Mouse (Mus musculus) liver, embryonic 11.5 days (tissue): ENCODE data around the gene Eef1akmt4. TPM values are rescaled to one million over a fixed set of nuclear protein-coding genes. Genes with fewer than 3 reads are reported as not detected.
"Not testable (repeated sequence)": the region's sequence is repeated elsewhere in the genome, so short reads cannot be mapped to it uniquely, and the experiment has no call there.

Experiments used
- ATAC-seq: fragments of 200-750 bp; cut with Nextera tagmentation; replicated peaks from 2 replicates; pipeline ENCODE4 v1.8.0; 2017; ENCODE audit warnings: moderate number of reproducible peaks, mild to moderate bottlenecking, moderate TSS enrichment, moderate library complexity; ENCODE audit not compliant: low FRiP score
- DNase-seq: peaks from one replicate; pipeline ENCODE4 v3.0.0-alpha.2; 2017; ENCODE audit warnings: low spot score
- H3K27ac ChIP-seq: fragments of 300-500 bp; sonication (generic); 2 replicates; pipeline ENCODE4 v1.5.1; 2014; ENCODE audit warnings: mild to moderate bottlenecking, low read depth, low read length, control low read depth
- H3K27me3 ChIP-seq: fragments of 300-500 bp; sonication (generic); replicated peaks from 2 replicates; pipeline ENCODE4 v1.6.1; 2014; ENCODE audit warnings: low read length, mixed read lengths; ENCODE audit not compliant: control insufficient read depth, insufficient read depth
- H3K36me3 ChIP-seq: fragments of 300-500 bp; sonication (generic); 2 replicates; pipeline ENCODE4 v1.6.1; 2014; ENCODE audit warnings: mild to moderate bottlenecking, low read length, moderate library complexity, mixed read lengths; ENCODE audit not compliant: control insufficient read depth, insufficient read depth
- H3K4me1 ChIP-seq: fragments of 300-500 bp; sonication (generic); replicated peaks from 2 replicates; pipeline ENCODE4 v1.6.1; 2014; ENCODE audit warnings: low read length, mixed read lengths; ENCODE audit not compliant: control insufficient read depth, insufficient read depth
- H3K4me2 ChIP-seq: fragments of 300-500 bp; sonication (generic); 2 replicates; pipeline ENCODE4 v1.6.1; 2014; ENCODE audit warnings: mild to moderate bottlenecking, control low read depth, moderate library complexity
- H3K4me3 ChIP-seq: fragments of 300-500 bp; sonication (generic); 2 replicates; pipeline ENCODE4 v1.5.1; 2014; ENCODE audit warnings: low read depth, low read length, control low read depth
- H3K9ac ChIP-seq: fragments of 300-500 bp; sonication (generic); 2 replicates; pipeline ENCODE4 v1.6.1; 2014; ENCODE audit warnings: low read depth, low read length, control low read depth
- H3K9me3 ChIP-seq: fragments of 300-500 bp; sonication (generic); 2 replicates; pipeline ENCODE4 v1.6.1; 2016; ENCODE audit warnings: low read length, inconsistent platforms, mixed read lengths; ENCODE audit not compliant: control insufficient read depth
- WGBS: fragments of 180-500 bp; shearing (Covaris S2); extraction: QIAGEN DNeasy Blood & Tissue Kit; methylation state at CpG from one replicate; pipeline ENCODE4 v1.1.7; 2014; 5-methylcytosine and 5-hydroxymethylcytosine counted together
- microRNA counts: library from miRNA; unstranded; fragments of <30 nt; microRNA quantifications from one replicate; lab custom pipeline; 2015
- microRNA-seq: library from miRNA; unstranded; fragments of <30 nt; microRNA quantifications from one replicate; pipeline ENCODE4, GENCODE M21; 2017; ENCODE audit warnings: borderline number of aligned reads
- polyA plus RNA-seq: library from polyadenylated mRNA; unstranded; fragments of >200 nt; fragmentation: Nextera tagmentation; extraction: Ambion mirVana; gene quantifications from 2 replicates; pipeline ENCODE4 v1.2.1, GENCODE M21; 2014

Gene Eef1akmt4
- polyA plus RNA-seq, 1 experiment from 2014 or later: 44.6 TPM

GRCm38 (mm10) chr16:20643911-20644310 lies 32.5 kb downstream of the Eef1akmt4 start:
- Histone ChIP-seq H3K4me2 (no peak overlapping the region), H3K9me3 (no peaks in the 10 kb centered on the region), H3K4me1 (no peaks in the 10 kb centered on the region), H3K9ac (no peak overlapping the region), H3K27ac (no peak overlapping the region), H3K36me3 (no peaks in the 10 kb centered on the region), H3K4me3 (no peak overlapping the region), H3K27me3 (no peaks in the 10 kb centered on the region)
- ATAC-seq: no peak
- DNase-seq: no peak
- whole genome bisulfite sequencing: 68% methylated on average over 7 of the region's 7 CpGs

- ATAC-seq: peak; percentile 93
- peak; percentile 98 for DNase-seq
- no peaks in the 10 kb centered on the region for H3K9me3 ChIP-seq
Observed at GRCm38 (mm10) chr16:20651076-20651946, 39.9 kb downstream of the Eef1akmt4 start, which contains the start of gene Psmd2. Gene Psmd2 (plus strand): TSS chr16:20651652.

GRCm38 (mm10) chr16:20651947-20652310 lies 40.5 kb downstream of the Eef1akmt4 start:
- WGBS: 10% methylated on average over 12 of the region's 12 CpGs
- peaks cover 10% of the 10 kb centered on the region for H3K4me1 ChIP-seq
- H3K27ac ChIP-seq: peak overlapping the region; percentile 40; the same call in 1 of the 2 replicates
- DNase-seq: no peak
- peaks cover 19% of the 10 kb centered on the region for H3K36me3 ChIP-seq
- H3K4me2 ChIP-seq: peak overlapping the region; percentile 95
- H3K27me3 ChIP-seq: no peaks in the 10 kb centered on the region
- peak overlapping the region; percentile 90 for H3K4me3 ChIP-seq
- no peaks in the 10 kb centered on the region for H3K9me3 ChIP-seq
- H3K9ac ChIP-seq: peak overlapping the region; percentile 79
- ATAC-seq: no peak

More at GRCm38 (mm10) chr16:20651076-20651946, 39.9 kb downstream of the Eef1akmt4 start, which contains the start of gene Psmd2:
- H3K9ac ChIP-seq: peak within 1 kb of the TSS; percentile 79
- H3K4me1 ChIP-seq: peaks cover 10% of the 10 kb centered on the region
- no peaks in the 10 kb centered on the region for H3K27me3 ChIP-seq
- H3K4me2 ChIP-seq: peak within 1 kb of the TSS; percentile 95
- peak within 1 kb of the TSS; percentile 40; the same call in 1 of the 2 replicates for H3K27ac ChIP-seq
- H3K36me3 ChIP-seq: peaks cover 12% of the 10 kb centered on the region
- H3K4me3 ChIP-seq: peak within 1 kb of the TSS; percentile 90
- 2% methylated on average over 46 of the region's 46 CpGs for WGBS

GRCm38 (mm10) chr16:20653315-20653714 lies 41.9 kb downstream of the Eef1akmt4 start:
- Histone ChIP-seq H3K4me2 (peak overlapping the region; percentile 95; the same call in 1 of the 2 replicates), H3K27me3 (no peaks in the 10 kb centered on the region), H3K36me3 (peaks cover 31% of the 10 kb centered on the region), H3K4me3 (peak overlapping the region; percentile 1; the same call in 1 of the 2 replicates), H3K9ac (no peak overlapping the region), H3K27ac (no peak overlapping the region), H3K9me3 (no peaks in the 10 kb centered on the region), H3K4me1 (peaks cover 10% of the 10 kb centered on the region)
- WGBS: 63% methylated on average over 2 of the region's 2 CpGs
- no peak for ATAC-seq
- DNase-seq: no peak

- DNase-seq (no peak), ATAC-seq (no peak)
- Histone ChIP-seq H3K4me2 (no peak overlapping the region), H3K36me3 (peaks cover 63% of the 10 kb centered on the region), H3K4me1 (peaks cover 5% of the 10 kb centered on the region), H3K9me3 (no peaks in the 10 kb centered on the region), H3K27ac (no peak overlapping the region), H3K4me3 (no peak overlapping the region), H3K27me3 (no peaks in the 10 kb centered on the region), H3K9ac (no peak overlapping the region)
- 88% methylated on average over 4 of the region's 4 CpGs for WGBS
Observed at GRCm38 (mm10) chr16:20657661-20658060, 46.3 kb downstream of the Eef1akmt4 start.

GRCm38 (mm10) chr16:20668013-20668412 lies 56.6 kb downstream of the Eef1akmt4 start, which contains the start of gene Eif4g1:
Gene Eif4g1 (plus strand): TSS chr16:20668313.
- H3K4me2 ChIP-seq, H3K36me3 ChIP-seq, H3K4me1 ChIP-seq, H3K9me3 ChIP-seq, H3K27ac ChIP-seq, ATAC-seq, H3K9ac ChIP-seq, H3K4me3 ChIP-seq, H3K27me3 ChIP-seq, DNase-seq: not testable (repeated sequence)
- 84% methylated on average over 4 of the region's 6 CpGs for WGBS

MicroRNAs within 50 kb of the gene (microRNA counts, 519-probe panel; counts per million panel counts)
- 6,088 counts per million, percentile 68 among the panel's probes with 10 or more counts for microRNA mmu-miR-1224 (lab: Ali Mortazavi, UCI)

Small RNA genes within 50 kb of the gene (microRNA-seq; reads per million reads assigned to microRNA genes)
- 5.6 reads per million, percentile 15 among the genes with 10 or more reads in this experiment for gene Mir1224

Other genes with a start within 250 kb of the Eef1akmt4 start
- 43.6 and 48.2 TPM in 2 replicates for gene Abcc5, start 185.2 kb upstream of the Eef1akmt4 start, polyA plus RNA-seq
- gene Eif2b5, start 112.8 kb upstream of the Eef1akmt4 start, polyA plus RNA-seq: 125 and 132 TPM in 2 replicates
- 18.9 and 20.3 TPM in 2 replicates for gene Dvl3, start 94.6 kb upstream of the Eef1akmt4 start, polyA plus RNA-seq
- gene Ap2m1, start 76.1 kb upstream of the Eef1akmt4 start, polyA plus RNA-seq: 519 and 569 TPM in 2 replicates
- gene Abcf3, start 63.0 kb upstream of the Eef1akmt4 start, polyA plus RNA-seq: 49.2 and 50.9 TPM in 2 replicates
- gene Vwa5b2, start 22.1 kb upstream of the Eef1akmt4 start, polyA plus RNA-seq: 0.58 and 1.1 TPM in 2 replicates
- 0.05 TPM in 1 of 2 replicates, not detected in the other for gene Gm49333, start within 50 bp of the Eef1akmt4 start, polyA plus RNA-seq
- 55.7 and 58.6 TPM in 2 replicates for gene Alg3, start 142 bp downstream of the Eef1akmt4 start, polyA plus RNA-seq
- gene Camk2n2, start 9.7 kb downstream of the Eef1akmt4 start, polyA plus RNA-seq: 0.47 and 0.59 TPM in 2 replicates
- 0.90 and 0.97 TPM in 2 replicates for gene Ece2, start 18.2 kb downstream of the Eef1akmt4 start, polyA plus RNA-seq
- 354 and 386 TPM in 2 replicates for gene Psmd2, start 40.1 kb downstream of the Eef1akmt4 start, polyA plus RNA-seq
- 185 and 196 TPM in 2 replicates for gene Eif4g1, start 56.7 kb downstream of the Eef1akmt4 start, polyA plus RNA-seq
- gene Fam131a, start 81.6 kb downstream of the Eef1akmt4 start, polyA plus RNA-seq: 2.1 TPM in 2 replicates
- gene Polr2h, start 106.1 kb downstream of the Eef1akmt4 start, polyA plus RNA-seq: 124 and 127 TPM in 2 replicates
- gene Clcn2, start 106.2 kb downstream of the Eef1akmt4 start, polyA plus RNA-seq: 14.4 and 15.3 TPM in 2 replicates
- gene Chrd, start 121.5 kb downstream of the Eef1akmt4 start, polyA plus RNA-seq: 0.77 and 0.93 TPM in 2 replicates
- gene Thpo, start 122.9 kb downstream of the Eef1akmt4 start, polyA plus RNA-seq: 4.1 and 4.3 TPM in 2 replicates